Comparison of ENCODE assay signal across 24 mouse cellular contexts in genomic region chr4:106049880-106050279, GRCm38 (mm10).
DNase-seq lines count a peak whose midpoint lies in the region; ATAC-seq and TF ChIP-seq lines count a peak whose summit lies in the region.
"Had no signal": no experiment of that assay in that cellular context is flagged by ENCODE, and none has a peak within 500 bp of the region (broad histone marks: within the 10 kb centered on the region; RNA-seq: fewer than 3 reads in every experiment).

No protein-coding gene starts in this region.

- no peak overlapping the region for H3K27ac ChIP-seq in heart, embryonic 10.5 days
- H3K27ac ChIP-seq in heart, embryonic 11.5 days (ENCODE audit: low read depth, low read length): no peak overlapping the region
- peak overlapping the region; percentile 86 for H3K27ac ChIP-seq in intestine, embryonic 16.5 days (ENCODE audit: low read length)
- H3K27ac ChIP-seq in small intestine, adult 2 months (ENCODE audit: insufficient read depth, low read depth, low read length): peak overlapping the region; percentile 30; the same call in 1 of the 2 replicates
- H3K27ac ChIP-seq: embryonic facial prominence, embryonic 13.5 days; forebrain, embryonic 12.5 days; forebrain, embryonic 15.5 days; heart, adult 2 months; heart, embryonic 13.5 days; hindbrain, embryonic 14.5 days; hindbrain, postnatal 0 days had no signal

- H3K4me1 ChIP-seq in heart, embryonic 10.5 days: peaks cover 18% of the 10 kb centered on the region
- peaks cover 7% of the 10 kb centered on the region; the same call in 1 of the 2 replicates for H3K4me1 ChIP-seq in heart, embryonic 11.5 days (ENCODE audit: control insufficient read depth, insufficient read depth, low read length)
- peaks cover 11% of the 10 kb centered on the region; the same call in 1 of the 2 replicates for H3K4me1 ChIP-seq in intestine, embryonic 16.5 days (ENCODE audit: control insufficient read depth, insufficient read depth, low read length)
- H3K4me1 ChIP-seq in small intestine, adult 2 months (ENCODE audit: control insufficient read depth, insufficient read depth, insufficient read length, low read length): peaks cover 12% of the 10 kb centered on the region; the same call in 1 of the 2 replicates

- H3K4me2 ChIP-seq in heart, embryonic 11.5 days: no peak overlapping the region
- H3K4me2 ChIP-seq in intestine, embryonic 16.5 days (ENCODE audit: low read depth, low read length): no peak overlapping the region
- H3K4me2 ChIP-seq: embryonic facial prominence, embryonic 13.5 days; forebrain, embryonic 12.5 days; forebrain, embryonic 15.5 days; heart, embryonic 13.5 days; hindbrain, embryonic 14.5 days had no signal

- no peaks in the 10 kb centered on the region for H3K9me3 ChIP-seq in heart, embryonic 10.5 days
- no peaks in the 10 kb centered on the region for H3K9me3 ChIP-seq in heart, embryonic 11.5 days (replicated peaks; ENCODE audit: control insufficient read depth, low read length)
- H3K9me3 ChIP-seq in intestine, embryonic 16.5 days (ENCODE audit: control insufficient read depth, low read length): no peaks in the 10 kb centered on the region
- H3K9me3 ChIP-seq: embryonic facial prominence, embryonic 13.5 days; forebrain, embryonic 12.5 days; forebrain, embryonic 15.5 days; heart, embryonic 13.5 days had no signal

- no peak overlapping the region for H3K9ac ChIP-seq in heart, embryonic 11.5 days (ENCODE audit: low read depth, low read length)
- H3K9ac ChIP-seq in intestine, embryonic 16.5 days (ENCODE audit: low read depth, low read length): no peak overlapping the region
- H3K9ac ChIP-seq: embryonic facial prominence, embryonic 13.5 days; forebrain, embryonic 12.5 days; forebrain, embryonic 15.5 days; heart, embryonic 13.5 days; hindbrain, embryonic 14.5 days had no signal

- TF ChIP-seq POLR2A in small intestine, adult 2 months (IDR thresholded peaks at IDR 0.05; ENCODE audit: low read depth, low read length): no peak

- no peaks in the 10 kb centered on the region for H3K36me3 ChIP-seq in heart, embryonic 10.5 days
- no peaks in the 10 kb centered on the region for H3K36me3 ChIP-seq in heart, embryonic 11.5 days (ENCODE audit: control insufficient read depth, insufficient read depth, low read length)
- no peaks in the 10 kb centered on the region for H3K36me3 ChIP-seq in intestine, embryonic 16.5 days (ENCODE audit: control insufficient read depth, insufficient read depth, low read length)
- no peaks in the 10 kb centered on the region for H3K36me3 ChIP-seq in small intestine, adult 2 months (ENCODE audit: control insufficient read depth, insufficient read depth, low read length)
- H3K36me3 ChIP-seq: embryonic facial prominence, embryonic 13.5 days; forebrain, embryonic 12.5 days; forebrain, embryonic 15.5 days; G1E; heart, embryonic 13.5 days had no signal

- H3K27me3 ChIP-seq in heart, embryonic 10.5 days (ENCODE audit: insufficient read depth, poor library complexity, severe bottlenecking): no peaks in the 10 kb centered on the region
- H3K27me3 ChIP-seq in heart, embryonic 11.5 days (ENCODE audit: control insufficient read depth, insufficient read depth, low read length): no peaks in the 10 kb centered on the region
- no peaks in the 10 kb centered on the region for H3K27me3 ChIP-seq in intestine, embryonic 16.5 days (replicated peaks; ENCODE audit: control insufficient read depth, insufficient read depth, low read length)
- H3K27me3 ChIP-seq in small intestine, adult 2 months (ENCODE audit: control insufficient read depth, insufficient read depth, low read length): no peaks in the 10 kb centered on the region
- H3K27me3 ChIP-seq: embryonic facial prominence, embryonic 13.5 days; forebrain, embryonic 12.5 days; forebrain, embryonic 15.5 days; heart, embryonic 13.5 days; Patski had no signal

- no peak for TF ChIP-seq CTCF in small intestine, adult 2 months (IDR thresholded peaks at IDR 0.05; ENCODE audit: extremely low read depth, insufficient read length, insufficient replicate concordance, low read depth, low read length)

- peak; percentile 39 for DNase-seq in heart, embryonic 10.5 days (ENCODE audit: low spot score)
- DNase-seq in spleen, adult 12 weeks (ENCODE audit: low spot score): no peak
- no peak for DNase-seq in neural tube, embryonic 10.5 days (ENCODE audit: extremely low spot score, low spot score)
- no peak for DNase-seq in retina, postnatal 1 day
- DNase-seq: B cell, adult 2 months; cerebellum, adult 18-20 months; cerebellum, adult 9-10 months; cerebellum, postnatal 14 days; gastrocnemius, postnatal 25 days; heart, adult 2 months; heart, postnatal 14 days; heart, postnatal 4 days had no signal

- no peak overlapping the region for H3K4me3 ChIP-seq in heart, embryonic 10.5 days
- no peak overlapping the region for H3K4me3 ChIP-seq in heart, embryonic 11.5 days (ENCODE audit: low read depth, low read length)
- H3K4me3 ChIP-seq in intestine, embryonic 16.5 days (ENCODE audit: low read length): no peak overlapping the region
- no peak overlapping the region for H3K4me3 ChIP-seq in small intestine, adult 2 months (ENCODE audit: low read depth, low read length)
- H3K4me3 ChIP-seq: embryonic facial prominence, embryonic 13.5 days; erythroblast, embryonic 14.5 days; forebrain, embryonic 12.5 days; forebrain, embryonic 15.5 days; heart, adult 2 months; heart, embryonic 13.5 days had no signal

- 66% methylated on average over 3 of the region's 3 CpGs for WGBS in heart, embryonic 10.5 days
- 63% methylated on average over 3 of the region's 3 CpGs for WGBS in heart, embryonic 11.5 days (ENCODE audit: insufficient replicate concordance)
- WGBS in intestine, embryonic 16.5 days: 53% methylated on average over 3 of the region's 3 CpGs
- 30% methylated on average over 3 of the region's 3 CpGs for WGBS in small intestine, adult 2 months

- ATAC-seq in heart, embryonic 11.5 days (replicated peaks; ENCODE audit: insufficient number of reproducible peaks, low FRiP score, low TSS enrichment): no peak
- peak; percentile 97 for ATAC-seq in intestine, embryonic 16.5 days
- ATAC-seq: forebrain, embryonic 15.5 days; hindbrain, postnatal 0 days; Patski had no signal

Comparison
In these comparisons a context has a peak if more than half of its experiments do, and no peak if none do; other contexts are left out.
1. H3K27ac ChIP-seq: peak in intestine, embryonic 16.5 days (single experiment) and small intestine, adult 2 months (single experiment); none in heart, embryonic 10.5 days (single experiment) and heart, embryonic 11.5 days (single experiment).